Comparison of ENCODE assay signal across 25 mouse cellular contexts in the genomic region with DNA sequence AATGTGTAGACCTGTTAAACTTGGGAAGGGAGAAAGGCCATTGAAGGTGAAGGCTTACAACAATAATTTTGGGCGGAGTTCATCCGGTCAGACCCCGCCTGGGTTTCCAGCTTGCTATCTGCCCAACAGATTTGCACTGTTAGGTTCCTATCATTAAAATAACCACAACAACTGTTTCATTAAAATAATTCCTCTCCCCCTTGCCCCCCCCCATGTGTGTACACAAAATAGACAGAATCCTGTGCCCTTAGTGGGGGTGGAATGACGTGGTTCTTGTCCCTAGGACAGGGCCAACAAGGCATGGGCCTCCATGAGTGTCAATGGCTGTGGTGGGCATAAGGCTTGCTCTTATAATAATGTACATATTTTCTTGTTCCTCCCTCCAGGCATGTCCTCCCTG.
A peak's percentile ranks its signal among the peaks of the same experiment; 100 is the strongest.
DNase-seq lines count a peak whose midpoint lies in the region; ATAC-seq and TF ChIP-seq lines count a peak whose summit lies in the region.
"Had no signal": no experiment of that assay in that cellular context is flagged by ENCODE, and none has a peak within 500 bp of the region (broad histone marks: within the 10 kb centered on the region; RNA-seq: fewer than 3 reads in every experiment).

No protein-coding gene starts in this region.

- no peak overlapping the region for H3K4me2 ChIP-seq in hindbrain, embryonic 13.5 days
- no peak overlapping the region for H3K4me2 ChIP-seq in hindbrain, embryonic 12.5 days (replicated peaks)
- no peak overlapping the region for H3K4me2 ChIP-seq in neural tube, embryonic 14.5 days (ENCODE audit: low read depth, low read length)
- no peak overlapping the region for H3K4me2 ChIP-seq in liver, postnatal 0 days (ENCODE audit: low read depth, low read length)
- H3K4me2 ChIP-seq: embryonic facial prominence, embryonic 12.5 days; embryonic facial prominence, embryonic 15.5 days; heart, embryonic 13.5 days; intestine, embryonic 15.5 days had no signal

- TF ChIP-seq EP300 in liver, postnatal 0 days (IDR thresholded peaks at IDR 0.05; ENCODE audit: low read depth), result no peak

- no peak overlapping the region for H3K4me3 ChIP-seq in hindbrain, embryonic 13.5 days
- no peak overlapping the region for H3K4me3 ChIP-seq in hindbrain, embryonic 12.5 days
- H3K4me3 ChIP-seq in neural tube, embryonic 14.5 days (ENCODE audit: low read depth, low read length), result no peak overlapping the region
- no peak overlapping the region for H3K4me3 ChIP-seq in liver, postnatal 0 days (ENCODE audit: low read depth, low read length)
- H3K4me3 ChIP-seq: embryonic facial prominence, embryonic 12.5 days; embryonic facial prominence, embryonic 15.5 days; gastrocnemius, adult 2 months; heart, adult 2 months; heart, embryonic 13.5 days; intestine, embryonic 15.5 days had no signal

- H3K27me3 ChIP-seq in hindbrain, embryonic 13.5 days, result 0 out of 2 replicates have a peak, but pooled peaks cover 3% of the 10 kb centered on the region
- H3K27me3 ChIP-seq in hindbrain, embryonic 12.5 days, result no peaks in the 10 kb centered on the region
- no peaks in the 10 kb centered on the region for H3K27me3 ChIP-seq in neural tube, embryonic 14.5 days (ENCODE audit: control insufficient read depth, insufficient read depth, low read length)
- H3K27me3 ChIP-seq in liver, postnatal 0 days (ENCODE audit: insufficient read depth, low read length), result no peaks in the 10 kb centered on the region
- H3K27me3 ChIP-seq: embryonic facial prominence, embryonic 12.5 days; embryonic facial prominence, embryonic 15.5 days; heart, embryonic 13.5 days; intestine, embryonic 15.5 days; Patski had no signal

- TF ChIP-seq CTCF in liver, postnatal 0 days (IDR thresholded peaks at IDR 0.05; ENCODE audit: low read depth), result no peak

- no peaks in the 10 kb centered on the region for H3K9me3 ChIP-seq in hindbrain, embryonic 13.5 days
- H3K9me3 ChIP-seq in hindbrain, embryonic 12.5 days (replicated peaks), result no peaks in the 10 kb centered on the region
- H3K9me3 ChIP-seq in neural tube, embryonic 14.5 days (ENCODE audit: control insufficient read depth, low read length), result no peaks in the 10 kb centered on the region
- H3K9me3 ChIP-seq in liver, postnatal 0 days (ENCODE audit: low read length), result no peaks in the 10 kb centered on the region
- H3K9me3 ChIP-seq: embryonic facial prominence, embryonic 12.5 days; embryonic facial prominence, embryonic 15.5 days; heart, embryonic 13.5 days; intestine, embryonic 15.5 days had no signal

- no peak for ATAC-seq in hindbrain, embryonic 13.5 days (ENCODE audit: low FRiP score)
- ATAC-seq in hindbrain, embryonic 12.5 days (ENCODE audit: low FRiP score), result no peak
- peak; percentile 30 for ATAC-seq in megakaryocyte progenitor cell, adult 5-6 weeks (replicated peaks; ENCODE audit: poor library complexity)
- ATAC-seq in neural tube, embryonic 14.5 days (ENCODE audit: low read depth), result no peak
- no peak for ATAC-seq in liver, postnatal 0 days
- ATAC-seq: CD4-positive, CD25-positive, alpha-beta regulatory T cell, adult 4 months; forebrain, embryonic 14.5 days; hindbrain, embryonic 16.5 days; intestine, embryonic 15.5 days; Patski had no signal

- H3K9ac ChIP-seq in hindbrain, embryonic 13.5 days, result no peak overlapping the region
- no peak overlapping the region for H3K9ac ChIP-seq in hindbrain, embryonic 12.5 days
- no peak overlapping the region for H3K9ac ChIP-seq in neural tube, embryonic 14.5 days (replicated peaks; ENCODE audit: low read depth, low read length)
- no peak overlapping the region for H3K9ac ChIP-seq in liver, postnatal 0 days (replicated peaks)
- H3K9ac ChIP-seq: embryonic facial prominence, embryonic 12.5 days; embryonic facial prominence, embryonic 15.5 days; forebrain, postnatal 0 days; heart, embryonic 13.5 days; intestine, embryonic 15.5 days had no signal

- peak overlapping the region; percentile 52; the same call in 1 of the 2 replicates for H3K27ac ChIP-seq in hindbrain, embryonic 13.5 days
- H3K27ac ChIP-seq in hindbrain, embryonic 12.5 days, result no peak overlapping the region
- H3K27ac ChIP-seq in neural tube, embryonic 14.5 days (ENCODE audit: low read depth, low read length), result peak overlapping the region; percentile 4; the same call in 1 of the 2 replicates
- H3K27ac ChIP-seq in liver, postnatal 0 days (ENCODE audit: low read depth), result no peak overlapping the region
- H3K27ac ChIP-seq: embryonic facial prominence, embryonic 12.5 days; embryonic facial prominence, embryonic 15.5 days; heart, adult 2 months; heart, embryonic 13.5 days; intestine, embryonic 15.5 days had no signal

- no peaks in the 10 kb centered on the region for H3K36me3 ChIP-seq in hindbrain, embryonic 13.5 days
- H3K36me3 ChIP-seq in hindbrain, embryonic 12.5 days, result no peaks in the 10 kb centered on the region
- H3K36me3 ChIP-seq in neural tube, embryonic 14.5 days (ENCODE audit: control insufficient read depth, insufficient read depth, low read length), result no peaks in the 10 kb centered on the region
- no peaks in the 10 kb centered on the region for H3K36me3 ChIP-seq in liver, postnatal 0 days (replicated peaks; ENCODE audit: insufficient read depth, low read length)
- H3K36me3 ChIP-seq: embryonic facial prominence, embryonic 12.5 days; embryonic facial prominence, embryonic 15.5 days; heart, embryonic 13.5 days; intestine, embryonic 15.5 days had no signal

- 96% methylated on average over 4 of the region's 4 CpGs for WGBS in hindbrain, embryonic 13.5 days
- WGBS in hindbrain, embryonic 12.5 days, result 96% methylated on average over 4 of the region's 4 CpGs
- WGBS in neural tube, embryonic 14.5 days, result 96% methylated on average over 4 of the region's 4 CpGs
- 71% methylated on average over 4 of the region's 4 CpGs for WGBS in liver, postnatal 0 days (ENCODE audit: insufficient replicate concordance)

- DNase-seq in liver, postnatal 0 days, result no peak
- no peak for DNase-seq in MN1 (ENCODE audit: low spot score)
- DNase-seq: adrenal gland, postnatal 10 days; cerebellum, adult 11 months; cerebellum, adult 2 months; cerebellum, adult 9-11 months; cerebellum, postnatal 25 days; forebrain, postnatal 0 days; gastrocnemius, adult 2 months; gastrocnemius, postnatal 25 days; heart, adult 2 months; heart, postnatal 14 days; heart, postnatal 4 days had no signal

- peaks cover 30% of the 10 kb centered on the region for H3K4me1 ChIP-seq in hindbrain, embryonic 13.5 days (replicated peaks)
- H3K4me1 ChIP-seq in hindbrain, embryonic 12.5 days, result peaks cover 10% of the 10 kb centered on the region
- peaks cover 11% of the 10 kb centered on the region for H3K4me1 ChIP-seq in neural tube, embryonic 14.5 days (ENCODE audit: control insufficient read depth, insufficient read depth, low read length)
- H3K4me1 ChIP-seq in liver, postnatal 0 days (ENCODE audit: insufficient read depth), result no peaks in the 10 kb centered on the region
- H3K4me1 ChIP-seq: intestine, embryonic 15.5 days had no signal

Comparison
In these comparisons a context has a peak if more than half of its experiments do, and no peak if none do; other contexts are left out.
1. H3K27ac ChIP-seq: peak in hindbrain, embryonic 13.5 days (single experiment) and neural tube, embryonic 14.5 days (single experiment); none in hindbrain, embryonic 12.5 days (single experiment) and liver, postnatal 0 days (single experiment).